ENCODE assay signal across 8 mouse cellular contexts in genomic region chr1:74235938-74236589, GRCm38 (mm10). TPM values are rescaled to one million over a fixed set of nuclear protein-coding genes. Genes with fewer than 3 reads are reported as not detected.
DNase-seq lines count a peak whose midpoint lies in the region; ATAC-seq lines count a peak whose summit lies in the region.

Gene Arpc2, plus strand, starts transcription at chr1:74236084.

- intact Hi-C loops in left cerebral cortex, postnatal 14 days (cut with DNase I): loop anchor here (2.0 kb wide), 1 partner anchor 49 kb away; the partner anchor contains the start of genes Aamp and Pnkd

- no peaks in the 10 kb centered on the region for H3K27me3 ChIP-seq in intestine, embryonic 14.5 days (replicated peaks; ENCODE audit: control insufficient read depth, insufficient read depth, low read length)

- peak within 1 kb of the TSS; percentile 99 for H3K4me3 ChIP-seq in intestine, embryonic 14.5 days (ENCODE audit: low read depth, low read length)

- H3K36me3 ChIP-seq in intestine, embryonic 14.5 days (ENCODE audit: control insufficient read depth, insufficient read depth, low read length): no peaks in the 10 kb centered on the region

- H3K9ac ChIP-seq in intestine, embryonic 14.5 days (ENCODE audit: low read length): peak within 1 kb of the TSS; percentile 95

- 1% methylated on average over 47 of the region's 55 CpGs for WGBS in intestine, embryonic 14.5 days

- no peaks in the 10 kb centered on the region for H3K9me3 ChIP-seq in intestine, embryonic 14.5 days (ENCODE audit: control insufficient read depth, low read length)

- H3K4me1 ChIP-seq in intestine, embryonic 14.5 days (replicated peaks; ENCODE audit: control insufficient read depth, insufficient read depth, low read length): peaks cover 36% of the 10 kb centered on the region

- peak; percentile 92 for ATAC-seq in intestine, embryonic 14.5 days (replicated peaks; ENCODE audit: low FRiP score, low TSS enrichment, low read depth)

- H3K4me2 ChIP-seq in intestine, embryonic 14.5 days (ENCODE audit: low read length): peak within 1 kb of the TSS; percentile 74

- peak; percentile 97 to 99 for DNase-seq in adrenal gland, adult 18-20 months (ENCODE audit: low spot score in 2 of 2)
- peak; percentile 98 for DNase-seq in embryo, embryonic 11 days
- peak; percentile 97 for DNase-seq in gastrocnemius, postnatal 25 days
- DNase-seq in intestine, embryonic 14.5 days (ENCODE audit: low spot score): peak; percentile 97
- DNase-seq in left cerebral cortex, postnatal 14 days (ENCODE audit: low spot score in 2 of 2): peak; percentile 95 to 97
- peak; percentile 98 for DNase-seq in mesoderm, embryonic 11.5 days (ENCODE audit: low read depth, low spot score)
- DNase-seq in right cerebral cortex, postnatal 36 days (ENCODE audit: low spot score in 2 of 2): peak; percentile 93 to 95
- DNase-seq in yolk sac, embryonic 10.5 days (ENCODE audit: low spot score): peak; percentile 97

- peak within 1 kb of the TSS; percentile 91 for H3K27ac ChIP-seq in intestine, embryonic 14.5 days (ENCODE audit: low read depth)

RNA-seq across cellular contexts. Expression of gene Arpc2, which starts in this region (rescaled TPM):
- total RNA-seq in adrenal gland, adult 18-20 months (2021): 100 to 1,000 TPM; 174 to 191 TPM
- total RNA-seq in gastrocnemius, postnatal 25 days (2021): 10 to 100 TPM; 62.7 to 70.6 TPM
- 436 and 457 TPM in 2 replicates for polyA plus RNA-seq in intestine, embryonic 14.5 days (2014; fragmentation: Nextera tagmentation; extraction: Ambion mirVana)
- 100 to 1,000 TPM; 281 to 300 TPM for total RNA-seq in left cerebral cortex, postnatal 14 days (2021)

Comparison
In these comparisons a context has a peak if more than half of its experiments do, and no peak if none do; other contexts are left out.
1. Peak in every context shown above with its lines: DNase-seq, ATAC-seq, H3K4me3 ChIP-seq and H3K27ac ChIP-seq.